Mouse (Mus musculus) left cerebral cortex, postnatal 10 days (tissue): ENCODE data around the gene Vipr1. TPM values are rescaled to one million over a fixed set of nuclear protein-coding genes. Genes with fewer than 3 reads are reported as not detected.

Source experiments
- DNase-seq, 2 experiments: peaks; one replicate each; pipeline ENCODE4 v3.0.0; 2021 to 2022; ENCODE audit warnings: low spot score in 2 of 2, mixed read lengths in 1 of 2; ENCODE audit errors: extremely low spot score in 1 of 2
- intact Hi-C: fragments of 180-260 bp; cut with DNase I; formaldehyde crosslinking; loops from one replicate; pipeline ENCODE4 v1.15.1; 2025
- total RNA-seq, 2 experiments: library from RNA; stranded (reverse); gene quantifications; 2 replicates each; pipeline ENCODE4 v1.2.3; 2021

Vipr1 gene
- total RNA-seq, 2 experiments from 2014 or later = 11.8 TPM

DNA sequence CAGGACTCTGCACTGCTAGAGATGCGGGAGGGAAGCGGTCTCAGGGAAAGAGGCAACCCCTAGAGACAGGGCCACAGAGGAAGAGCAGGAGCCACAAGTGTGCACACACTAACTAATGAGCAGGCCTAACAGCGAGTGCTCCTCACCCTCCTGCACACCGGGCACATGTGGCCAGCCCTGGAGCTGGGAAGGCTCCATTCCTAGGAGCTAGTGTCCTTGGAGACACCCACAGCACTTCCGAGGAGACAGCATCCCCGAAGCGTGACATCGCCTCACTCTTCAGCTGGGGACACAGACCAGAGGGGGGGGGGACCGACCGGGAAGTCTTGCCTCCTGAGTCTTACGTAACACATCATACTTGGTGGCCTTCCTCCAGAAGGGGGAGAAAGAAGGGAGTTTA, 25.3 kb downstream of the Vipr1 start:
- DNase-seq = no peak

GRCm38 (mm10) chr9:121669348-121669791, 26.9 kb downstream of the Vipr1 start:
- intact Hi-C loops = loop anchor here (5.0 kb wide), 1 partner anchor 192 kb away; no protein-coding TSS in a partner anchor
- DNase-seq = peak in 1 of 2 experiments; percentile 78

More for the DNA sequence above, 25.3 kb downstream of the Vipr1 start:
- intact Hi-C loops = loop anchor here (5.0 kb wide), 1 partner anchor 191 kb away; no protein-coding TSS in a partner anchor

DNA sequence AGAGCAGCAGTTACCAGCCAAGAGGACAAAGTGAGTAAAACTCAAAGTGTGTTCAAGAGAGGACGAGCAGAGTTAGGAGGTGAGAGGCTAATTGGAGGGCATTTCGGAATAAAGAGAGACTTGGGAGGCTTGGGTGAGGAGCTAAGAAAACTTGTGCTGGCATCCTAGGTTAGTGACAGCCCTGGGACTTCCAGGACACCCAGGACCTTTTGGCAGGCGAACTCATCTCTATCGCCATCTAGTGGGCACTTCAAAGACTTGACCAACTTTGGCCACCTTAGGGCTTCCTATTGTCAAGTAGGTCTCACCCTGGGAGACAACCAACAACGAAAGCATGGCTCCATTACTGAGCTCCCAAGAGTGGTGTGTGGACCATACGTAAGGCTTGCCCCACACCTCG, 28.8 kb downstream of the Vipr1 start:
- intact Hi-C loops = no loop called here
- no peak for DNase-seq

- DNase-seq = no peak
- intact Hi-C loops = no loop called here
These were observed 29.8 kb downstream of the Vipr1 start for GRCm38 (mm10) chr9:121672311-121672710.

GRCm38 (mm10) chr9:121673716-121674115, 31.2 kb downstream of the Vipr1 start:
- intact Hi-C loops = no loop called here
- DNase-seq = no peak

- DNase-seq = no peak
- intact Hi-C loops = loop anchor here (5.0 kb wide), 1 partner anchor 33 kb away; the partner anchor contains the start of genes Lyzl4 and Vipr1
These were observed 32.5 kb downstream of the Vipr1 start for GRCm38 (mm10) chr9:121675011-121675410.

- intact Hi-C loops = loop anchor here (5.0 kb wide), 1 partner anchor 33 kb away; the partner anchor contains the start of genes Lyzl4 and Vipr1
These were observed 33.0 kb downstream of the Vipr1 start for GRCm38 (mm10) chr9:121675556-121675955.

GRCm38 (mm10) chr9:121677069-121677468, 34.6 kb downstream of the Vipr1 start:
- intact Hi-C loops = loop anchor here (5.0 kb wide), 1 partner anchor 35 kb away; the partner anchor contains the start of genes Lyzl4 and Vipr1
- DNase-seq = no peak

More at GRCm38 (mm10) chr9:121675556-121675955, 33.0 kb downstream of the Vipr1 start:
- no peak for DNase-seq

DNA sequence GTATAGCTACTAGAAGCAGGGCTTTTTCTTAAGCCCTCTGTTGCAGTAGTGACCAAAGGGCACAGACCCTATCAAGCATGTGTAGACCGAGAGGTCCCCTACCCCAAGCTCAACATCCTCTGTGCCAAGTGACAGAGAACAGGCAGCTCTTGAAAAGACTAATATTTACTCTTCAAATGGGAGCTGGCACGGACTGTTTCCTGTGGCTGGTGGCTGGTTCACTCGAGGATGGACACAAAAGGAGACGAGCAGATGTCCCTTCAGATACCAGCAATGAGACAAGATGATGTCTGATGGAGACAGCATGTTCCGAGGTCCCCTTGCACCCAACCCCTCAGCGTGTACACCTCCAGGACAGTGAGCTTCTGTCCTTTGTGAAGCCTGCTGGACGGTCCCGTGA, 35.0 kb downstream of the Vipr1 start:
- intact Hi-C loops = loop anchor here (5.0 kb wide), 1 partner anchor 35 kb away; the partner anchor contains the start of genes Lyzl4 and Vipr1
- no peak for DNase-seq

GRCm38 (mm10) chr9:121679549-121679948, 37.0 kb downstream of the Vipr1 start:
- intact Hi-C loops = loop anchor here (5.0 kb wide), 1 partner anchor 37 kb away; the partner anchor contains the start of genes Lyzl4 and Vipr1
- peak in 1 of 2 experiments; percentile 76 for DNase-seq

DNA sequence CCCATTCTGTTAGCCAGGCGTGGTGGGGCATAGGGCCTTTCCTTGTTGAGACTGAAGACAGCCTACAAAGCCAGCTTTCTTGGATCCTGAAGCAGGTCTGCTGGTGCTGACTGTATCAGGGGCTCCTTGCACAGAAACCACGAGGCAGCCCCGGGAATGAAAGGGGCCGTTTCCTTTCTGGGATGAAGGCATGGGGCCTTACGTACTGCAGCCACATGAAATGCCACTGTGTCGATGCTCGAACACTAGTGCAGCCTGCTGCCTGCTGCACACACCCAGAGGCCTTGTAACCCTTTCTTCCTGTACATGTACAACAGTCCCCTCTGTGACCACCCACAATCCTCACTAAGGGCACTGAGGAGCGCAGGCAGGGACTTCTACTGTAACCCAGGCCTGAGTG, 38.7 kb downstream of the Vipr1 start:
- intact Hi-C loops = no loop called here
- no peak for DNase-seq

- no peak for DNase-seq
- intact Hi-C loops = no loop called here
These were observed 39.6 kb downstream of the Vipr1 start for GRCm38 (mm10) chr9:121682037-121682680.

- intact Hi-C loops = no loop called here
- no peak for DNase-seq
These were observed 42.2 kb downstream of the Vipr1 start for GRCm38 (mm10) chr9:121684702-121685101.

- peak in 1 of 2 experiments; percentile 76 for DNase-seq
- intact Hi-C loops = no loop called here
These were observed 47.7 kb downstream of the Vipr1 start for GRCm38 (mm10) chr9:121690200-121690651.

DNA sequence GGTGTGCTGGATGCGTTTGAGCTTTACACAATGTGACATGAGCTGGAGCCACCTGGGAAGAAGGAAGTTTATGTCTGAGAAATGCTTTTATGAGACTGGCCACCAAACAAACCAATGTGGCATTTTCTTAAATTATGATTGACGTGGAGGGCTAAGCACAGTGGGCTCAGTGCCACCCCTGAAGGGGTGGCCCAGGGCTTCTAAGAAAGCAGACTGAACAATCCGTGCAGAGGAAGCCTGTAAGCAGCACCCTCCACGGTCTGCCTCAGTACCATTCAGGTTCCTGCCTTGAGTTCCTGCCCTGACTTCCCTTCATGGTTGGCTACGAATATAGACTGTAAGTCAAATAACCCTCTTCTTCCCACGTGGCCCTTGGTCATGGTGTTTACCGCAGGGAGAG, 48.2 kb downstream of the Vipr1 start:
- no peak for DNase-seq
- intact Hi-C loops = no loop called here

- intact Hi-C loops = no loop called here
- no peak for DNase-seq
These were observed 52.2 kb downstream of the Vipr1 start for GRCm38 (mm10) chr9:121694736-121695135.

- peak in 1 of 2 experiments; percentile 29 for DNase-seq
- intact Hi-C loops = no loop called here
These were observed 54.1 kb downstream of the Vipr1 start for GRCm38 (mm10) chr9:121696626-121697025.

DNA sequence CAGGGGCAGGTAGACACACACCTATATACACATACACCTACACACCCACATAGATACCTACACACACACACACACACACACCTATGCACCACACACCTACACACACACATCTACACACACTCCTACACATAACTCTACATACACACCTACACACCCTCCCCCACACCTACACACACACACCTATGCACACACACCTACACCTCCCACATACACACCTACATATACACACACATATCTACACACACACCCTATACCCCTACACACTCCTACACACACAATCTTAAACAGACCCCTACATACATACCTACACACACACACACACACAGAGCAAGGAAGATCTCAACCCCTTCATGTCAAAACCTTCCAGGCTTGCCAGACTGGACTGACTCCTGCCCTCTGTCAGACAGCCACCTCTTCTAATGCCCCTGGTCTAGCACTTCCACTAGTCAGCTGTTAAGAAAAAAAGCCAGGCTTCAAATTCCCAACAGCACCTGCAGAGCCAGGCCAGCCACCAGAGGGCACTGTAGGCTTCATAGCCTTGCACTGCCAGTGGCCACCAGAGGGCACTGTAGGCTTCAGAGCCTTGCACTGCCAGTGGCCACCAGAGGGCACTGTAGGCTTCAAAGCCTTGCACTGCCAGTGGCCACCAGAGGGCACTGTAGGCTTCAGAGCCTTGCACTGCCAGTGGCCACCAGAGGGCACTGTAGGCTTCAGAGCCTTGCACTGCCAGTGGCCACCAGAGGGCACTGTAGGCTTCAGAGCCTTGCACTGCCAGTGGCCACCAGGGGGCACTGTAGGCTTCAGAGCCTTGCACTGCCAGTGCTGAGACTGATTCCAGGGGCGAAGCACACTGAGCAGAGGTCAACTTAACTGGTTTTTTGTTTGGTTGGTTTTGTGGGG, 54.9 kb downstream of the Vipr1 start:
- peak in 1 of 2 experiments; percentile 74 for DNase-seq
- intact Hi-C loops = no loop called here

DNA sequence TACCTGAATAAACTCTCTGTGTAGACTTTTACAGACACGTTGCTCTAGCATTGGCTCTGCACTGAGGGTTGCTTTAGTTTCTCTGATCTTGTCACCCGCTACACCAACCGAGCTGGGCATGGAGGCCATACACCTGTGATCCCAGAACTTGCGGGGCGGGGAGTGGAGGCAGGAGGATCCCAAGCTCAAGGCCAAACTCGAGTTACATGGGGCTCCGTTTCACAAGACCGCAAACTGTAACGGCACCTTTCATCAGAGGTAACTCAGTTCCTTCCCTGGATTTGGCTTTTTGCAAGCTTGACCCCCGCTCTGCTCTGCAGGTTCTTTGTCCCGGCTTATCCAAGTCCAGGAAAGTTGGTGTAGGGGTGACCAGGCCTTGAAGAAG, 61.7 kb downstream of the Vipr1 start:
- no peak for DNase-seq
- intact Hi-C loops = no loop called here
